Mouse (Mus musculus): ENCODE measurements around the gene Olfml2b.

The Olfml2b gene

GRCm38 (mm10) chr1:170695326-170695725, 51.0 kb downstream of the Olfml2b start:
- no peak for DNase-seq (ENCODE audit: low spot score)

GRCm38 (mm10) chr1:170696996-170697395, 52.7 kb downstream of the Olfml2b start:
- no peak for DNase-seq (ENCODE audit: low spot score)

- DNase-seq (ENCODE audit: low spot score), result no peak
Observed at GRCm38 (mm10) chr1:170697771-170698356, 53.5 kb downstream of the Olfml2b start.

GRCm38 (mm10) chr1:170698771-170699170, 54.4 kb downstream of the Olfml2b start:
- no peak for DNase-seq (ENCODE audit: low spot score)

GRCm38 (mm10) chr1:170699553-170699952, 55.2 kb downstream of the Olfml2b start:
- no peak for DNase-seq (ENCODE audit: low spot score)

- DNase-seq (ENCODE audit: low spot score), result no peak
Observed at GRCm38 (mm10) chr1:170700496-170701027, 56.2 kb downstream of the Olfml2b start.

- no peak for DNase-seq (ENCODE audit: low spot score)
Observed at GRCm38 (mm10) chr1:170701178-170701577, 56.8 kb downstream of the Olfml2b start.

- DNase-seq (ENCODE audit: low spot score), result no peak
Observed at GRCm38 (mm10) chr1:170701582-170701981, 57.2 kb downstream of the Olfml2b start.

GRCm38 (mm10) chr1:170702263-170702662, 57.9 kb downstream of the Olfml2b start:
- DNase-seq (ENCODE audit: low spot score), result no peak

GRCm38 (mm10) chr1:170702958-170703357, 58.6 kb downstream of the Olfml2b start:
- no peak for DNase-seq (ENCODE audit: low spot score)

GRCm38 (mm10) chr1:170704103-170704502, 59.8 kb downstream of the Olfml2b start:
- no peak for DNase-seq (ENCODE audit: low spot score)

- DNase-seq (ENCODE audit: low spot score), result no peak
Observed at GRCm38 (mm10) chr1:170704911-170705594, 60.7 kb downstream of the Olfml2b start.

- DNase-seq (ENCODE audit: low spot score), result no peak
Observed at GRCm38 (mm10) chr1:170706046-170706445, 61.7 kb downstream of the Olfml2b start.

GRCm38 (mm10) chr1:170709034-170709433, 64.7 kb downstream of the Olfml2b start:
- no peak for DNase-seq (ENCODE audit: low spot score)

- no peak for DNase-seq (ENCODE audit: low spot score)
Observed at GRCm38 (mm10) chr1:170709481-170709880, 65.1 kb downstream of the Olfml2b start.

GRCm38 (mm10) chr1:170709969-170710368, 65.6 kb downstream of the Olfml2b start:
- no peak for DNase-seq (ENCODE audit: low spot score)

GRCm38 (mm10) chr1:170711731-170712130, 67.4 kb downstream of the Olfml2b start:
- DNase-seq (ENCODE audit: low spot score), result no peak

- DNase-seq (ENCODE audit: low spot score), result no peak
Observed at GRCm38 (mm10) chr1:170717241-170717828, 73.0 kb downstream of the Olfml2b start.

- no peak for DNase-seq (ENCODE audit: low spot score)
Observed at GRCm38 (mm10) chr1:170718133-170718810, 73.9 kb downstream of the Olfml2b start.

GRCm38 (mm10) chr1:170721560-170721959, 77.2 kb downstream of the Olfml2b start:
- DNase-seq (ENCODE audit: low spot score), result no peak

- DNase-seq (ENCODE audit: low spot score), result no peak
Observed at GRCm38 (mm10) chr1:170728524-170728923, 84.2 kb downstream of the Olfml2b start.

GRCm38 (mm10) chr1:170729267-170729962, 85.1 kb downstream of the Olfml2b start:
- DNase-seq (ENCODE audit: low spot score), result no peak
